Mouse (Mus musculus): ENCODE data around the gene Gpr176.

GRCm38 (mm10) chr2:118248966-118249365, 124.3 kb downstream of the Gpr176 start:
- TF ChIP-seq POLR2A (IDR thresholded peaks at IDR 0.05; ENCODE audit: control insufficient read depth in 1 of 2, insufficient read depth in 1 of 2, low read depth in 1 of 2, low read length in 2 of 2, poor library complexity in 1 of 2) (no peak), EP300 (IDR thresholded peaks at IDR 0.05; ENCODE audit: low read depth in 1 of 2, low read length in 2 of 2) (no peak), USF2 (IDR thresholded peaks at IDR 0.05; ENCODE audit: borderline replicate concordance in 1 of 2, insufficient read depth in 1 of 2, low read depth in 1 of 2, low read length in 2 of 2) (no peak), CTCF (IDR thresholded peaks at IDR 0.05 in 2 of 3, conservative IDR thresholded peaks at IDR 0.05 in 1 of 3; ENCODE audit: control insufficient read depth in 1 of 3, insufficient read depth in 1 of 3, low read depth in 2 of 3, low read length in 3 of 3, poor library complexity in 1 of 3, severe bottlenecking in 1 of 3) (no peak), MXI1 (IDR thresholded peaks at IDR 0.05; ENCODE audit: low read depth, low read length) (no peak), TBP (IDR thresholded peaks at IDR 0.05; ENCODE audit: low read depth, low read length) (no peak), CHD2 (IDR thresholded peaks at IDR 0.05; ENCODE audit: low read length) (no peak)
